Mouse (Mus musculus) midbrain, postnatal 0 days (tissue): ENCODE results near the gene Has1. TPM values are rescaled to one million over a fixed set of nuclear protein-coding genes. Genes with fewer than 3 reads are reported as not detected.

Source experiments
- ATAC-seq: fragments of 200-750 bp; cut with Nextera tagmentation; 2 replicates; pipeline ENCODE4 v1.8.0; 2017; ENCODE audit warnings: moderate number of reproducible peaks, mild to moderate bottlenecking, moderate TSS enrichment, moderate library complexity; ENCODE audit not compliant: low FRiP score
- DNase-seq: peaks from one replicate; pipeline ENCODE4 v3.0.0-alpha.2; 2015; ENCODE audit warnings: low spot score
- H3K27ac ChIP-seq: fragments of 300-500 bp; sonication (generic); 2 replicates; pipeline ENCODE4 v1.5.1; 2014; ENCODE audit warnings: low read depth, mild to moderate bottlenecking, low read length, mixed read lengths
- H3K27me3 ChIP-seq: fragments of 300-500 bp; sonication (generic); 2 replicates; pipeline ENCODE4 v1.6.1; 2014; ENCODE audit warnings: low read length, control low read depth, mixed read lengths; ENCODE audit not compliant: insufficient read depth
- H3K36me3 ChIP-seq: fragments of 300-500 bp; sonication (generic); 2 replicates; pipeline ENCODE4 v1.6.1; 2014; ENCODE audit warnings: low read length, control low read depth, mixed read lengths; ENCODE audit not compliant: insufficient read depth
- H3K4me1 ChIP-seq: fragments of 300-500 bp; sonication (generic); 2 replicates; pipeline ENCODE4 v1.6.1; 2014; ENCODE audit warnings: mild to moderate bottlenecking, control low read depth, antibody characterized with exemption, low read length, mixed read lengths; ENCODE audit not compliant: insufficient read depth
- H3K4me2 ChIP-seq: fragments of 300-500 bp; sonication (generic); 2 replicates; pipeline ENCODE4 v1.6.1; 2014; ENCODE audit warnings: low read depth, mild to moderate bottlenecking, low read length, mixed read lengths; ENCODE audit not compliant: poor library complexity, severe bottlenecking
- H3K4me3 ChIP-seq: fragments of 300-500 bp; sonication (generic); 2 replicates; pipeline ENCODE4 v1.5.1; 2014; ENCODE audit warnings: low read depth, mild to moderate bottlenecking, low read length, moderate library complexity
- H3K9ac ChIP-seq: fragments of 300-500 bp; sonication (generic); replicated peaks from 2 replicates; pipeline ENCODE4 v1.6.1; 2014; ENCODE audit warnings: mild to moderate bottlenecking, low read length, moderate library complexity, mixed read lengths; ENCODE audit not compliant: poor library complexity, severe bottlenecking
- H3K9me3 ChIP-seq: fragments of 300-500 bp; sonication (generic); 2 replicates; pipeline ENCODE4 v1.6.1; 2016; ENCODE audit warnings: low read length, control low read depth
- CTCF ChIP-seq: IDR thresholded peaks from 2 replicates; pipeline ENCODE4 v1.5.1; 2016; ENCODE audit warnings: antibody characterized with exemption, mild to moderate bottlenecking
- WGBS: fragments of 180-500 bp; shearing (Covaris S2); extraction: QIAGEN DNeasy Blood & Tissue Kit; methylation state at CpG from one replicate; pipeline ENCODE4 v1.1.7; 2014; 5-methylcytosine and 5-hydroxymethylcytosine counted together
- polyA plus RNA-seq: library from polyadenylated mRNA; unstranded; fragments of >200 nt; fragmentation: Nextera tagmentation; extraction: Ambion mirVana; gene quantifications from 2 replicates; pipeline ENCODE4 v1.2.1, GENCODE M21; 2015
- total RNA-seq: library from RNA; depleted of rRNA; stranded (reverse); fragments of >200 nt; gene quantifications from 2 replicates; pipeline ENCODE4 v1.2.3, GENCODE M21; 2014

The Has1 gene
- total and polyA plus RNA-seq, 2 experiments from 2014 or later: 0.81 to 1.5 TPM

DNA sequence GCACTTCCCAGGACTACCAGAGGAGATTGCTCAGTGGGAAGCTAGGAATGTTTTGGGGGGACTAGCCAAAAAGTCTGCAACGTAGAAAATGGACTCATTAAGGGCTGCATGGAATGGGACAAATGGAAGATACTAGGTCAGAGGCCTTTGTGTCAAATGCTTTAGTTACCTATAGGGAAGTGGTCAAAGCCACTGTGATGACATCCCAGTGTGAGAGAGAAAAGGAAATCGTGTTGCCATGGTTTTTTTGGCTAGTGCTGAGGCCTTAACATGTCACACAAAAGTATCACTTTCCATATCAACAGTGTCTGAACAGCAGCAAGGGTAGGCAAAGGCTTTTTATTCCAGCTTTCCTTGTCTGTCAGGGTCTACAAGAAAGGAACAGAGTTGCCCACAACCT, 10.2 kb upstream of the Has1 start:
- Histone ChIP-seq H3K4me1 (no peaks in the 10 kb centered on the region), H3K9ac (no peak overlapping the region), H3K36me3 (no peaks in the 10 kb centered on the region), H3K4me2 (no peak overlapping the region), H3K4me3 (no peak overlapping the region), H3K27me3 (no peaks in the 10 kb centered on the region), H3K9me3 (no peaks in the 10 kb centered on the region), H3K27ac (no peak overlapping the region)
- no peak for TF ChIP-seq CTCF
- WGBS: 56% methylated on average over 2 of the region's 2 CpGs
- no peak for ATAC-seq
- no peak for DNase-seq

DNA sequence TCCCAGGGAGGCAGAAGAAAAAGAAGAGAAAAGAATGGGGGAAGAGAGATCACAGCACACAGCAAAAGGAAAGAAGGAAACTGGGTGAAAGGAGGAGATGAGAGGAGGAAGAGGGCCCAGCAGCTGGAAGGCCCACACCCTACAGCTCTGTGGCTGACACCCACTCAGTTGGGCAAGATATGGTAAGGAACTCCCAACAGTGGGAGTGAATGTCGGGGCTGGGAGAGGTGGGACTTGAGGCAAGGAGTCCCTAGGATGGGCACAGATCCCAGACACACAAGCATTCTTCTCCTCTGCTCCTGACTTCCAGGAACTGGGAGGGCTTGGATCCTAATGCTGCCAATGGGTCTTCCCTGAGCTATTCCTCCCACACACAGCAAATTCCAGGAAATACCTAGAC, 7.4 kb upstream of the Has1 start:
- no peak overlapping the region for H3K9ac ChIP-seq
- H3K36me3 ChIP-seq: no peaks in the 10 kb centered on the region
- H3K4me1 ChIP-seq: no peaks in the 10 kb centered on the region
- H3K4me3 ChIP-seq: no peak overlapping the region
- no peak for TF ChIP-seq CTCF
- DNase-seq (no peak), ATAC-seq (no peak)
- no peak overlapping the region for H3K27ac ChIP-seq
- 90% methylated on average over 1 of the region's 1 CpGs for WGBS
- no peak overlapping the region for H3K4me2 ChIP-seq
- no peaks in the 10 kb centered on the region for H3K27me3 ChIP-seq
- H3K9me3 ChIP-seq: no peaks in the 10 kb centered on the region

DNA sequence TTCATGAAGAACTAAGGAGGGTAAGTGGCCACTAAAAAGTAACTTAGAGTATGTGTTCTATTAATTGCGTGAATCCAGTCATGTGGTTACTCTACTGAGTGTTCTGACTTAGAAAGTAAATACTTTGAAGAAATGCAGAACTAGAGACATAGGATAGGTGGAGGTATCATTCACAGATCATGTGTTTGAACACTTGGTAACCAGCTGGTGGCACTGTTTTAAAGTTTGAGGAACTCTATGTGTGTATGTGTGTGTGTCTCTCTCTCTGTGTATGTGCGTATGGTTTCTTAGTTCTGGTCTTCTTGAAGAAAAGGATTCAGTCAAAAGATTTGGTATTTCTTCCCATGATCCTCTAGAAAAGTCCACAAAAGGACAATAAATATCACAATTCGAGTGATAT, 5.1 kb upstream of the Has1 start:
- Histone ChIP-seq H3K27ac (no peak overlapping the region), H3K27me3 (no peaks in the 10 kb centered on the region), H3K4me2 (no peak overlapping the region), H3K9me3 (no peaks in the 10 kb centered on the region), H3K9ac (no peak overlapping the region), H3K4me1 (no peaks in the 10 kb centered on the region), H3K36me3 (no peaks in the 10 kb centered on the region), H3K4me3 (no peak overlapping the region)
- no peak for ATAC-seq
- WGBS: 91% methylated on average over 3 of the region's 3 CpGs
- no peak for DNase-seq
- no peak for TF ChIP-seq CTCF

DNA sequence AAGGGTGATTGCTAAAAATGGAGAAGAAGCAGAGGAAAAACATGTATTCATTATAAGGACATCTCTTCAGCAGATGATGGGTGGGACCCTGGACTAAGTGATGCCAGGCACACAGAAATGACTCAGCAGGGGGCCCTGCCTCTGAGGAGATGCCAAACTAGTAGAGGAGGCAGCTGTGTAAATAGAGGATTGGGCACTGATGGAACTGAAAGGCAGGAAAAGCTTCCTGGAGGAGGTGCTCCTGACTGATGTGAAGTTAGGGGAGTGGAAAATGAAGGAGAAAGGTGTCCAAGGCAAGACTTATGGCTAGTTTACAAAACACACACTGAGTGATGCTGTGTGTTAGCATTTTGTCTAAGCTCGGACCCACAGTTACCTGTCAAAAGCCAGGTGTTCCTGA, 2.4 kb upstream of the Has1 start:
- 91% methylated on average over 1 of the region's 1 CpGs for WGBS
- ATAC-seq (no peak), DNase-seq (no peak)
- no peaks in the 10 kb centered on the region for H3K4me1 ChIP-seq
- H3K4me2 ChIP-seq: no peak overlapping the region
- H3K4me3 ChIP-seq: no peak overlapping the region
- no peak overlapping the region for H3K9ac ChIP-seq
- no peak for TF ChIP-seq CTCF
- no peaks in the 10 kb centered on the region for H3K9me3 ChIP-seq
- H3K27ac ChIP-seq: no peak overlapping the region
- no peaks in the 10 kb centered on the region for H3K36me3 ChIP-seq
- no peaks in the 10 kb centered on the region for H3K27me3 ChIP-seq

DNA sequence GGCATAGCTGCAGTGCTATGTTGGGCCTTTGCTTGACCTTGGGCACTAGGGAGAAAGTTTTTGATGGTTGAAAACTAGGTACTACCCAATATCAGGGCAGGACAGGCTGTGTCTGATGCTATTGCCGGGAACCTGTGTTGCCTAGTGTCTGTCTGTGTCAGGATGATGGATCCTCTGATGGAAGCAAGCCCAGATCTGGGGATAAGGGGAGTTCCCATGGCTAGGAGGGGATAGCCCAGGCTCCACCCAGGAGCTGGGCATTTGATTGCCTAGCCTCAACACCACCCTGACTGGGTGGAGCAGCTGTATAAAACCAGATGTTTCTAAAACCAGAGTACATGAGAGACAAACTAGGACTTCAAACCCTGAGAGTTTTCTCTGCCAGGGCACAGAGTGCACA, 1.6 kb upstream of the Has1 start:
- Histone ChIP-seq H3K9me3 (no peaks in the 10 kb centered on the region), H3K9ac (no peak overlapping the region), H3K27ac (no peak overlapping the region), H3K4me1 (no peaks in the 10 kb centered on the region), H3K27me3 (no peaks in the 10 kb centered on the region), H3K36me3 (no peaks in the 10 kb centered on the region), H3K4me2 (no peak overlapping the region), H3K4me3 (no peak overlapping the region)
- no peak for TF ChIP-seq CTCF
- no peak for ATAC-seq
- 88% methylated on average over 1 of the region's 1 CpGs for WGBS
- no peak for DNase-seq

DNA sequence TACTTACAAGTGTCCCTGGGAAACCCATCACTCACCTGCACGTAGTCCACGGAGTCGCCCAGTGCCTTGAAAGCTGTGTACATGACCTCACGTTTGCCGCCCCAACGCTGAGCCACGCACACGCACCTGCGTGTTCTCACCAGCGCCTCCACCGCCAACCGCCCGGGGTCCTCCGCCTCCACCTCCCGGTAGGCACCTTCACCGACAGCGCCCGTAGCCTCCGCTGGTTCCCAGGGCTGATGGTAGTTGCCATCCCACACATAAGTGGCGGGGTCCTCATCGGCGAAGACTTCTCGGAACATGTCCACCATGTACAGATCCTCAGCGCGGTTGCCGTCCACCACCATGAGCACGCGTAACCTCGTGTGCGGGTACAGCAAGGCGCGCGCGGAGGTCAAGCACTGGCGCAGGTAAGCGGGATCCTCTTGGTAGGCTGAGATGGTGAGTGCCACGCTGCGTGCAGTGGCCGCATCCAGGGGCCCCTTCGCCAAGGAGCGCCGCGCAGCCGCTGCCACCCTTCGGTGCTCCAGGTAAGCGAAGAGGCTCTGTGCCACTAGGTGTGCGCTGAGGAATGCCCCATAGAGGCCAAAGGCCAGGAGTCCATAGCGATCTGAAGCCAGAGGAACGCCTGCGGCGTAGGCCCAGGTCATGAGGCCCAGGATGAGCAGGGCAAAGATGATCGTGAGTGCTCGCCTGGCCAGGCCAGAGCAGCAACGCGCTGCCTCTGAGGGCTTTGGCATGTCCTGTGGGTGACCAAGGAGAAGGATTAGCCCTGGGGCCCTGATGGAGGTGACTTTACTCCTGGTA, 4.9 kb downstream of the Has1 start:
- no peak overlapping the region for H3K27ac ChIP-seq
- H3K4me2 ChIP-seq: peak overlapping the region; percentile 52
- no peaks in the 10 kb centered on the region for H3K9me3 ChIP-seq
- no peaks in the 10 kb centered on the region for H3K27me3 ChIP-seq
- no peak for TF ChIP-seq CTCF
- ATAC-seq: peak; percentile 65
- DNase-seq: peak; percentile 15
- no peaks in the 10 kb centered on the region for H3K36me3 ChIP-seq
- peak overlapping the region; percentile 37 for H3K4me3 ChIP-seq
- H3K9ac ChIP-seq: peak overlapping the region; percentile 56; the same call in 1 of the 2 replicates
- WGBS: 20% methylated on average over 55 of the region's 55 CpGs
- no peaks in the 10 kb centered on the region for H3K4me1 ChIP-seq
